Mouse (Mus musculus): ENCODE measurements at regions not wholly inside any gene's neighbourhood (a gene's known extent, or its start where the extent isn't known, plus 50 kb on each side); places are given as distances from the start of the nearest gene placed in this dataset.
"Not testable (repeated sequence)": the region's sequence is repeated elsewhere in the genome, so short reads cannot be mapped to it uniquely, and the experiment has no call there.

- no peak for DNase-seq
Measured at GRCm38 (mm10) chr11:23079936-23080794, 72.8 kb downstream of the Fam161a start.

GRCm38 (mm10) chr11:23081616-23082015 lies 74.3 kb downstream of the Fam161a start:
- DNase-seq = no peak

- DNase-seq = not testable (repeated sequence)
Measured at GRCm38 (mm10) chr11:23083811-23084210, 76.5 kb downstream of the Fam161a start.

- DNase-seq = no peak
Measured at GRCm38 (mm10) chr11:23095287-23095686, 88.0 kb downstream of the Fam161a start.

- not testable (repeated sequence) for DNase-seq
Measured at GRCm38 (mm10) chr11:23095723-23096122, 88.4 kb downstream of the Fam161a start.

GRCm38 (mm10) chr11:23096451-23097222 lies 89.3 kb downstream of the Fam161a start:
- DNase-seq = no peak

GRCm38 (mm10) chr11:23097223-23097490 lies 89.8 kb downstream of the Fam161a start:
- DNase-seq = no peak

GRCm38 (mm10) chr11:23114636-23115035 lies 107.3 kb downstream of the Fam161a start:
- no peak for DNase-seq

- DNase-seq = no peak
Measured at GRCm38 (mm10) chr11:23120533-23121210, 113.3 kb downstream of the Fam161a start.

GRCm38 (mm10) chr11:23124198-23124951 lies 117.0 kb downstream of the Fam161a start:
- peak; percentile 1 for DNase-seq

- no peak for DNase-seq
Measured at GRCm38 (mm10) chr11:23131122-23131521, 123.8 kb downstream of the Fam161a start.

GRCm38 (mm10) chr11:23131632-23132031 lies 124.2 kb upstream of the Xpo1 start:
- no peak for DNase-seq

GRCm38 (mm10) chr11:23140429-23141099 lies 115.3 kb upstream of the Xpo1 start:
- no peak for DNase-seq

- no peak for DNase-seq
Measured at GRCm38 (mm10) chr11:23141100-23141837, 114.6 kb upstream of the Xpo1 start.

- no peak for DNase-seq
Measured at GRCm38 (mm10) chr11:23148048-23148596, 107.7 kb upstream of the Xpo1 start.

GRCm38 (mm10) chr11:23149556-23150244 lies 106.1 kb upstream of the Xpo1 start:
- peak; percentile 19 for DNase-seq

GRCm38 (mm10) chr11:23154851-23155250 lies 101.0 kb upstream of the Xpo1 start:
- DNase-seq = no peak

GRCm38 (mm10) chr11:23168546-23169218 lies 87.2 kb upstream of the Xpo1 start:
- DNase-seq = no peak

GRCm38 (mm10) chr11:23169742-23170428 lies 86.0 kb upstream of the Xpo1 start:
- DNase-seq = no peak

Measured in cerebellum, adult 8-10 months (tissue).